Mouse (Mus musculus): Measurements from ENCODE around the gene Dzip3. TPM values are rescaled to one million over a fixed set of nuclear protein-coding genes. Genes with fewer than 3 reads are reported as not detected.

The Dzip3 gene
- polyA plus RNA-seq (2015; fragmentation: Nextera tagmentation; extraction: Ambion mirVana) = 19.3 and 22.6 TPM in 2 replicates

DNA sequence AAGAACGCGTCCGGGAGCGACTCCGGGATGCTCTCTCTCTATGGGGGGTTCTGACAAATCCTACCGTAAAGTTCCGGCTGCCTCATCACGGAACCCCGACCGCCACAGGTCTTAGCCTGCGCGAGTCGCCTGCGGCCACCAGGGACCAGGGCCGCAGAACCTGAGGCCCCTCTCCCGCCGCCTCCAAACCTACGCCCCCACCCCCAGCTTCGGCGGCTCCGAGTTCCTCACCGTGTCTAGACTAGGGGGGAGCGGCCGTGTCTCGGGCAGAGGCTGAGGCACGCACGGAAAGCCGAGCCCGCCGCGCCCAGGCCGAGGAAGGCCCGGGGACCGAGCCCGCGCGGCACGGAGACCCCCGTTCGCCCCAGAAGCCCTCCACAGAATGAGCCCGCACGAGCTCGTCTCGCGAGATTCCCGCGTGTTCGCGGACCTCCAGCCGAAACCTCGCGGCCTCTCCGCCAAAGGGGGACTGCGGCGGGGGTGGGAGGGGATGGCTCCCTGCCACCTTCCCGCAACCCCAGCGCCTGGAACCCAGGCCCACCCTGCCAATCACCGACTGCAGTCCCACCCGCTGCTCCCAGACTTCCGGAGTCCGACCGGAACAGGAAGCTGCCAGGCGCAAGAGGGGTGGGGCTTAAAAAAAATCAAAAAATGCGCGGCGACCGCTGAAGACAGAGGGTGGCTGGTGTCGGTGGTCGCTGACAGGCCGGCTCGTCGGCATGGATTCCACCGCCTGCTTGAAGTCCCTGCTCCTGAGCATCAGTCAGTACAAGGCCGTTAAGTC is at the start of gene Dzip3, which contains the start of gene Cip2a:
TSS of gene Dzip3 (minus strand) at position 607 of the 784 bp plus-strand sequence.
TSS of gene Cip2a (plus strand) at position 627 of the 784 bp plus-strand sequence.
- peak within 1 kb of the TSS; percentile 66 for H3K4me2 ChIP-seq (replicated peaks)
- WGBS = under 1% methylated on average over 72 of the region's 74 CpGs
- peak; percentile 99 for ATAC-seq

DNA sequence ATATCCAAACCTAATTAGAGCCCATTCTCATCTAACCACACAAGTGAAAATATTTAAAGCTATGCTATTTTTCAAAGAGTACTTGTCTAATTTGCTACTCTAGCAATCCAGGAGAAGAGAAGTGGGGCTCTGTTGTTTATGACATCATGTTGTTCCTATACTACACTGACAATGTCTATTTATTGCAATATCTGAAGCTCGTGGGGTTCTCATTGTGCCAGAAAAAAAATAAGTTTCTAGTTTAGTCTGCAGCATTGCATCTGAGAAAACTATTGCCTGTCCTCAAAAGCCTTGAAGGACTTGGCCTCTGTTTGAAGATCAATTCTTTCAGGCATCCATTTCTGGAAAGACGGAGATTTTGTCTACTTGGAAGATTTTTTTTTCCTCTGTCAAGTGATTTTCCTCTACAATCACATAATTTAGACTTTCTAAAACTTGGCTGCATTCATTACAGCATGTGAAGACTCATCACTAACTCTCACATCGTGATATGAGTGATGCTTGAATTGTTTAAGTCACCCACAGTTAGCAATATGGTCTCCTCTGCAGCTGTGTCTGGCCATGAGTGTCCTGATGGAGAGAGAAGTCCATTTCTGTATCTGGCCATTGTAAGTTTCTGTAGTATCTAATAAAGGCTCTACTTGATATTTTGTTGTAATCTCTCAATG is 46.7 kb upstream of the Dzip3 start:
- Histone ChIP-seq H3K9me3 (no peaks in the 10 kb centered on the region), H3K9ac (no peak overlapping the region), H3K27ac (no peak overlapping the region), H3K4me2 (replicated peaks) (no peak overlapping the region), H3K4me3 (replicated peaks) (no peak overlapping the region), H3K27me3 (replicated peaks) (no peaks in the 10 kb centered on the region), H3K4me1 (replicated peaks) (no peaks in the 10 kb centered on the region), H3K36me3 (no peaks in the 10 kb centered on the region)
- 82% methylated on average over 3 of the region's 3 CpGs for WGBS
- ATAC-seq = no peak

More for the DNA sequence above, at the start of gene Dzip3, which contains the start of gene Cip2a:
- Histone ChIP-seq H3K9me3 (no peaks in the 10 kb centered on the region), H3K27ac (peak within 1 kb of the TSS; percentile 94), H3K4me3 (replicated peaks) (peak within 1 kb of the TSS; percentile 95), H3K9ac (peak within 1 kb of the TSS; percentile 99), H3K27me3 (replicated peaks) (no peaks in the 10 kb centered on the region), H3K36me3 (no peaks in the 10 kb centered on the region), H3K4me1 (replicated peaks) (0 out of 2 replicates have a peak, but pooled peaks cover 9% of the 10 kb centered on the region)

DNA sequence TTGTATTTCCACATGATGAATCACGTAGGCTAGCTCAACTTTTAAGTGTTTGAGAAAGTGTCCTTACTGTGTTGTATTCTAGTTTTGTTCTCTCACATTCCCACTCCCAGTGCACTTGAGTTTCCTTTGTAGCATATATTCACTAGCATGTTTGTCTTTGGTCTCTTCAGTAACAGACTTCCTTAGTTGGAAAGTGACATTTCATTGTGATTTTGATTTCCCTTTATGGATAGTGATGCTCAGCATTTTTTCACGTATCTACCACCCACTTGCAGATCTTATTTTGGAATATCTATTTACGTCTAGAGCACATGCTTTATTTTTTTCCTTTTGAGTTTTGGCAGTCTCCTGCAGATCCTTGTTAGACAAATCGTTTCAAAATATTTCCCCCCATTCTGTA is 43.8 kb upstream of the Dzip3 start:
- Histone ChIP-seq H3K27me3 (replicated peaks) (no peaks in the 10 kb centered on the region), H3K4me2 (replicated peaks) (no peak overlapping the region), H3K9ac (no peak overlapping the region), H3K4me3 (replicated peaks) (no peak overlapping the region), H3K27ac (no peak overlapping the region), H3K9me3 (no peaks in the 10 kb centered on the region), H3K36me3 (no peaks in the 10 kb centered on the region), H3K4me1 (replicated peaks) (no peaks in the 10 kb centered on the region)
- 76% methylated on average over 4 of the region's 4 CpGs for WGBS
- no peak for ATAC-seq

DNA sequence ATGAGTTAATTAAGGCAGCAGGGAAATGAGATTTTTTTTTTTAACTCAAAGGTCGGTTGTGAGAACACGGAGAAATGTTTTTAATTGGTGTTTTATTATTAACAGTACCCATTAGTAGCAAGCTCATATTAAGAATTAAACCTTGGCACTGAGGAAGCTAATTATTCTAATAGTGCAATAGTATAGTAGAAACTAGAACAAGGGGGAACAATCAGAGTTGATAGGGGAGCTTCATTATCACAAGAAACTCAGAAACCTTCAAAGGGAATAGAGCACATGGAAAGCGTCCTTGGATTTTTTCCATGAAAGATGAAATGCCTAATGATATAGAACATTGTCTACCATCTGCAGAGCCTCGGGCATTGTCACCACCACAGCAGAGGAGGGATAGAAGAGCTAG is 41.9 kb upstream of the Dzip3 start:
- no peak for ATAC-seq
- no peaks in the 10 kb centered on the region for H3K36me3 ChIP-seq
- H3K4me3 ChIP-seq (replicated peaks) = no peak overlapping the region
- H3K27me3 ChIP-seq (replicated peaks) = no peaks in the 10 kb centered on the region
- no peak overlapping the region for H3K4me2 ChIP-seq (replicated peaks)
- H3K4me1 ChIP-seq (replicated peaks) = no peaks in the 10 kb centered on the region
- H3K27ac ChIP-seq = no peak overlapping the region
- H3K9me3 ChIP-seq = no peaks in the 10 kb centered on the region
- 69% methylated on average over 4 of the region's 4 CpGs for WGBS
- no peak overlapping the region for H3K9ac ChIP-seq

DNA sequence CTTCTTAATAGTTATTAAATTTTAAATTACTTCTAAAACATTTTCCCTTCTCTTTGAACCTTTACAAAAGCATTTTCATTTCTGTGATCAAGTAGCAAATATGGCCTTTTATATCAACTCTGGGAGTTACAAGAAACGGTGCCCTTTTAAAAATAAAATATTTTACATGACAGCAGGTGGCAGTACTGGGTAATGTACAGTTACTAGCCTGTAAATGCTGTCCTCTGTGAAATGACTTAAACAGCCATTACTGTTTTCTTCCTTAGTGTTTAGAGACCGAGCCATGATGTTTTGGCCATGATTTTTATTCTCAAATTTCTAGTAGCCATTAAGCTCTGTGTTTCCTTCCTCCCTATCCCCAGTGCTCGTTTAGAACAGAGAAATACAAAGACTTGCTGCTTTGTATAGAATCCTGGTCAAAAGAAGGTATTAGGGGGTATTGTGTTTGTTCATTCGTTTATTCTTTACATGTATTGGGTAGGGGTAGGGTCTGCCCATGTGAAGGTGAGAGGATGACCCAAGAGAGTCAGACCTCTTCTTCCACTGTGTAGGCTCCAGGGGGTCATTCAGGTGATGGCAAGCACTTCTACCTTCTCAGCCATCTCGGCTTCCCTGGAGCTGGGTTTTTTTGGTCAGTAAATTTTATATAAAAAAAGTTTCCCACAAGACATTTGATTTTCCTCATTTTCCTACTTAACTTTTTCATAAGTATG is 22.8 kb upstream of the Dzip3 start:
- H3K4me3 ChIP-seq (replicated peaks) = no peak overlapping the region
- no peak overlapping the region for H3K27ac ChIP-seq
- H3K27me3 ChIP-seq (replicated peaks) = no peaks in the 10 kb centered on the region
- 82% methylated on average over 5 of the region's 5 CpGs for WGBS
- no peaks in the 10 kb centered on the region for H3K9me3 ChIP-seq
- ATAC-seq = no peak
- peaks cover 7% of the 10 kb centered on the region; the same call in 1 of the 2 replicates for H3K36me3 ChIP-seq
- H3K4me2 ChIP-seq (replicated peaks) = no peak overlapping the region
- H3K4me1 ChIP-seq (replicated peaks) = no peaks in the 10 kb centered on the region
- H3K9ac ChIP-seq = no peak overlapping the region

DNA sequence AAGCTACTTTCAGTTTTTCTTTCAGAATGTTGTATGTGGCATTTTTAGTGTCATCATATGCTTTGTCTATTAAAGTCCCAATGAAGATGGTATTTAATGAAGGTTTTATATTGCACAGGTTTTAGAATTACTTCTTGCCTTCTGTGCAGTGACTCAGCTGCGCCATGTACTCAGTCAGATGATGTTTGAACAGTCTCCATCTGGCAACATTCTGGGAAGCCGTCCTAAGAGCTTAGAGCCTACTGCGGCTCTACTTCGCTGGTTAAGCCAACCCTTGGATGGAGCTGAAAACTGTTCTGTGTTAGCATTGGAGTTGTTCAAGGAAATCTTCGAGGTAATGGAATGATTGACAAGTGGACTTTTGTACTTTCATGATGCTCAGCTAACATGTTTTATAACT is 10.2 kb upstream of the Dzip3 start:
- WGBS = 91% methylated on average over 5 of the region's 5 CpGs
- Histone ChIP-seq H3K27me3 (replicated peaks) (no peaks in the 10 kb centered on the region), H3K9ac (no peak overlapping the region), H3K4me1 (replicated peaks) (no peaks in the 10 kb centered on the region), H3K4me3 (replicated peaks) (no peak overlapping the region), H3K36me3 (peaks cover 2% of the 10 kb centered on the region; the same call in 1 of the 2 replicates), H3K9me3 (no peaks in the 10 kb centered on the region), H3K4me2 (replicated peaks) (no peak overlapping the region), H3K27ac (no peak overlapping the region)
- ATAC-seq = no peak

DNA sequence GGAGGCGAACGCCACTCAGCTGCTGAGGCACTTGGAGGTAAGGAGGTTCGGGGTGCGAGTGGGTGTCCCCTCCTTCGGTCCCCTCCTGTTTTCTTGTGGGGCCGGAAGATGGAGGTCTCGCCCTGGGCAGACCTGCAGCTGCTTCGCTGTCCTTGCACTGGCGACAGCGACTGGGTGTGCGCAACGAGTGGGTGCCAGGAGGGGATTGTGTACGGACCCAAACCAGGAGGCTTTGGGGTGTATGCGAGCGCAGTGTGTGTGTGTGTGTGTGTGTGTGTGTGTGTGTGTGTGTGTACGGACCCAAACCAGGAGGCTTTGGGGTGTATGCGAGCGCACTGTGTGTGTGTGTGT is 353 bp upstream of the Dzip3 start:
- Histone ChIP-seq H3K4me1 (replicated peaks) (0 out of 2 replicates have a peak, but pooled peaks cover 9% of the 10 kb centered on the region), H3K9me3 (no peaks in the 10 kb centered on the region), H3K9ac (peak overlapping the region; percentile 72), H3K36me3 (no peaks in the 10 kb centered on the region), H3K4me2 (replicated peaks) (peak overlapping the region; percentile 66), H3K27me3 (replicated peaks) (no peaks in the 10 kb centered on the region), H3K27ac (no peak overlapping the region), H3K4me3 (replicated peaks) (peak overlapping the region; percentile 95)
- WGBS = 0% methylated on average over 18 of the region's 18 CpGs
- ATAC-seq = peak; percentile 71

DNA sequence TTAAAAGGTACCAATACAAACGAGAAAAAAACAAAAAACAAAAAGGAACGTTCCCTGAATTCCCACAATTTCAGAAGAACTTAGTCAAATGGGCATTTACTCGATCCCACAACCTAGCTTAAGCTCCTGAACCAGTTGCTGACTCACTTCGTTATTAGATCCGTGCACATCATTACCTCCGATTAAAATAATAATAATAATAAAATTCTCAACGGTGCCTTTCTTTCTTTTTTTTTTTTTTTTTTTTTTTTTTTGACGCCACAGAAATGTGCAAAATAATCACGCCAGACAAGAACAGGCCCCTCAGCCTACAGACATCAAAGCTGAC is 770 bp downstream of the Dzip3 start:
- 3% methylated on average over 9 of the region's 9 CpGs for WGBS
- ATAC-seq = no peak

DNA sequence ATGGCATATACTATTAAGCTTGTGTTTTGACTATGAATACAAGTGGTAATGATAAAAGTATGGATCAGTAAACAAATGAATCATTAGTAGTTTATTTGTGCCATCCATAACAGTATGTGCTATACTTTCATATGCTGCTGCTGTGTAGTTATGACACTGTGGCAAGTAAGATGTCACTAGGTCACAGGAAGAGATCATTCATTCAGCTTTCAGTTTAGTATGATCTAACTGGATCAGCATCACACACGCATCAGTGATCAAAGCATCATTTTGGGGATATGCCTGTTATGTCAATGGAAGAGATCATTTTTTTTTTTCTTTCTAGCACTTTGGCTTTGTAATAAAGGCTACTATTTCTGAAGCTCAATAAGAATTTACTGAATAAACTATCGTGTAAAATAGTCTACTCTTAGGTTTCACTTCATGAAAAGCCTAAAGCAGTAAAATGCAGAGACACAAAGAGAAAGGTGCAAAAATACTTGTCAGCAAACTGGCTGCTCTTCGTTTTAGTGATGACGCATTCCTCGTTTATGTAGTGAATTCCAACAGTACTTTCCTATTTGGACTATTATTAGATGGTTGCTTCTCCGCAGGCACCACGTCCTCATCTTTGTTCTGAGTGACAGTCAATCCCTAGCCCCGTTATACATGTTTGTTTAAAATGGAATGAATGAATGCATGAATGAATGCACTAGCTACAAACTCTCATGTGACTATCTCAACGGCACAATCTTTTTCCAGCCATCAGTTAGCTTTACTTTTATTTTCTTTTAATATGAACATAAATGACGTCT is 1.3 kb downstream of the Dzip3 start:
- Histone ChIP-seq H3K9ac (0 out of 2 replicates have a peak overlapping the region, but pooled peaks have one; percentile 99), H3K4me2 (replicated peaks) (peak overlapping the region; percentile 55), H3K27me3 (replicated peaks) (no peaks in the 10 kb centered on the region), H3K36me3 (no peaks in the 10 kb centered on the region), H3K9me3 (no peaks in the 10 kb centered on the region), H3K4me3 (replicated peaks) (peak overlapping the region; percentile 95), H3K4me1 (replicated peaks) (0 out of 2 replicates have a peak, but pooled peaks cover 9% of the 10 kb centered on the region), H3K27ac (no peak overlapping the region)
- 24% methylated on average over 10 of the region's 10 CpGs for WGBS
- no peak for ATAC-seq

More for the DNA sequence above, 770 bp downstream of the Dzip3 start:
- Histone ChIP-seq H3K4me1 (replicated peaks) (0 out of 2 replicates have a peak, but pooled peaks cover 9% of the 10 kb centered on the region), H3K4me3 (replicated peaks) (peak overlapping the region; percentile 95), H3K27me3 (replicated peaks) (no peaks in the 10 kb centered on the region), H3K36me3 (no peaks in the 10 kb centered on the region), H3K9ac (peak overlapping the region; percentile 99), H3K9me3 (no peaks in the 10 kb centered on the region), H3K4me2 (replicated peaks) (peak overlapping the region; percentile 55), H3K27ac (peak overlapping the region; percentile 94)

DNA sequence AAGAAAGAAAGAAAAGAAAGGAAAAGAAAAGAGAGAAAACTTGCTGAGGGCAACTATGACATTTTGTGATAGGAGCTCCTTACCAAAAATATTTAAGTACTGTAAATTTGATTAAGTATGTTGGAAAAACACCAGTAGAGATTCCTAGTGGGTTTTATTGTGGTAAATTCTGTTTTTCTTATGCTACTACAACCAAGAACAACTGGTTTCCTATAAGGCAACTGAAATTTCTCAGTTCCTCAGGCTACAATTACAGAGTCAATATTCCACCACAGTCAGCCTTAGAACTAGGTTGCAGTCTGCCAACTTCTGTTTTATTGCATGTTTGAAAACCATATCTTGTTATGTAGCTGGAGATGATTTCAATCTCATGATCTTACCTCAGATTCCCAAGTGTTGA is 4.3 kb downstream of the Dzip3 start:
- Histone ChIP-seq H3K9ac (no peak overlapping the region), H3K36me3 (no peaks in the 10 kb centered on the region), H3K27ac (no peak overlapping the region), H3K4me3 (replicated peaks) (no peak overlapping the region), H3K4me1 (replicated peaks) (0 out of 2 replicates have a peak, but pooled peaks cover under 1% of the 10 kb centered on the region), H3K9me3 (no peaks in the 10 kb centered on the region), H3K4me2 (replicated peaks) (no peak overlapping the region), H3K27me3 (replicated peaks) (no peaks in the 10 kb centered on the region)
- no peak for ATAC-seq

DNA sequence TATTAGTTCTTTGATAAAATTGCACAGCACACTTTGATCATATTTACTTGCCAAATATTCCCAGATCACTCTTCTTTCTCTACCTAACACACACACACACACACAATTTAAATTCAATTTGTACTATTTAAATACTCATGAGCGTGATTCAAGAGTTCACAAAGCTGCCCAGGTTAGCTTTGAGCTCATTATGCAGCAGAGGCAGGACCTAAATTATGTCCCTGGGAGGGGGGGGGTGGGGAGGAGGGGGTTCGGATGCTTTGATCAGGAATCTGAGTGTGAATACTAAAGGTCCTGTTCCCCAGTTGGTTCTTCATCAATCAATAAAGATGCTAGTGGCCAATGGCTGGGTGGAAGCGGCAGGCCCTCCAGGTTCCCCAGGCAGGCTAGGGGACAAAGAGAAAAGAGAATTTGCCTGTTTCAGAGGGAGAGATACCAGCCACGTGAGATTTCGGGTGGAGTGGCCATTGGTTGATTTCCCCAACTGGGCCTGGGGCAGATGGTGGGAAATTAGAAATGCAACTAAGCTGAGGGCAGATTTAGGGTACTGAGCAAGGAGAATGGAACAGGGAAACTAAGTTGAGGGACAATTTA is 8.8 kb downstream of the Dzip3 start:
- H3K36me3 ChIP-seq = no peaks in the 10 kb centered on the region
- H3K4me3 ChIP-seq (replicated peaks) = no peak overlapping the region
- no peak overlapping the region for H3K4me2 ChIP-seq (replicated peaks)
- H3K4me1 ChIP-seq (replicated peaks) = no peaks in the 10 kb centered on the region
- WGBS = 66% methylated on average over 5 of the region's 5 CpGs
- no peak overlapping the region for H3K27ac ChIP-seq
- no peaks in the 10 kb centered on the region for H3K9me3 ChIP-seq
- no peak for ATAC-seq
- H3K9ac ChIP-seq = no peak overlapping the region
- no peaks in the 10 kb centered on the region for H3K27me3 ChIP-seq (replicated peaks)
